Mouse (Mus musculus) cerebellum, adult 9-11 months (tissue): Measurements from ENCODE around the gene Rpf2.

Source experiments
- DNase-seq: peaks from one replicate; pipeline ENCODE4 v3.0.0; 2022

The Rpf2 gene

GRCm38 (mm10) chr10:40247166-40247716 is 405 bp upstream of the Rpf2 start:
- no peak for DNase-seq

- no peak for DNase-seq
These were observed 9.0 kb downstream of the Rpf2 start for GRCm38 (mm10) chr10:40237826-40238225.

DNA sequence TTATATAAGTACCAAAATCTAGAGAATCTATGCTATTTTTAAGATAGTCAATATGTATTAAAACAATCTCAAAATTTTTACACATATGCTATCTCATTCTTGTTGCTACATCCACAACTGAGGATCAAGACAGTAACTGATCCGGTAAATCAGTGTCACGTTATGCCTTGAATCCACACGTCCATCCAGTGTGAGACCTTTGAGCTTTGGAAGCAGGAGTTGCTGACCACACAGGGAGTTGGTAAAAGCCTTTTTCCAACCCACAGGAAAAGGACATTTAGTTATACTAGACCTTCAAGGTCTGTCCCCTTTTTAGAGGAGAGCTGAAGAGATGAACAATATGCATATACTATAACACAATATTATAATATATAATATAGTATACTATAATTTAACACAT is 13.6 kb downstream of the Rpf2 start:
- no peak for DNase-seq

GRCm38 (mm10) chr10:40232442-40232841 is 14.4 kb downstream of the Rpf2 start:
- no peak for DNase-seq

- DNase-seq: no peak
These were observed 17.1 kb downstream of the Rpf2 start for GRCm38 (mm10) chr10:40229725-40230124.

- no peak for DNase-seq
These were observed 19.1 kb downstream of the Rpf2 start for GRCm38 (mm10) chr10:40227660-40228303.

DNA sequence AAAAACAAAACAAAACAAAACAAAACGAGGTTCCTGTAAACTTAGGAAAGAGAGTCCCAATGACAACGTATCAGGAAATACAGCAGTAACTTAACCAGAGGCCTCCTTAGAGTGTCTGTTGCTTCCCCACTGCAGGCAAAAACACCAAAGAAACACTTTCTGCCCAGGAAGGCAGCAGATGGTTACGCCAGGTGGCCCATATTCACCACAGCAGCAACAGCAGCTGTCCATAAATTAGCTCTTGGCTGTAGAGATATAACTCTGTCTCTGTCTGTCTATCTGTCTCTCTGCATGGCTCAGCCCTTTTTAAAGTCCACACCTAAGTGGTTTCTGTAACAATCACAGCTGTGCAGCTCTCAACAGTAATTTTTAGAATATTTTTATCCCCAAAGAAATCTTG is 28.0 kb downstream of the Rpf2 start:
- no peak for DNase-seq

GRCm38 (mm10) chr10:40212443-40213169 is 34.2 kb downstream of the Rpf2 start:
- DNase-seq: peak; percentile 84

- DNase-seq: no peak
These were observed 51.8 kb downstream of the Rpf2 start for GRCm38 (mm10) chr10:40195001-40195400.

DNA sequence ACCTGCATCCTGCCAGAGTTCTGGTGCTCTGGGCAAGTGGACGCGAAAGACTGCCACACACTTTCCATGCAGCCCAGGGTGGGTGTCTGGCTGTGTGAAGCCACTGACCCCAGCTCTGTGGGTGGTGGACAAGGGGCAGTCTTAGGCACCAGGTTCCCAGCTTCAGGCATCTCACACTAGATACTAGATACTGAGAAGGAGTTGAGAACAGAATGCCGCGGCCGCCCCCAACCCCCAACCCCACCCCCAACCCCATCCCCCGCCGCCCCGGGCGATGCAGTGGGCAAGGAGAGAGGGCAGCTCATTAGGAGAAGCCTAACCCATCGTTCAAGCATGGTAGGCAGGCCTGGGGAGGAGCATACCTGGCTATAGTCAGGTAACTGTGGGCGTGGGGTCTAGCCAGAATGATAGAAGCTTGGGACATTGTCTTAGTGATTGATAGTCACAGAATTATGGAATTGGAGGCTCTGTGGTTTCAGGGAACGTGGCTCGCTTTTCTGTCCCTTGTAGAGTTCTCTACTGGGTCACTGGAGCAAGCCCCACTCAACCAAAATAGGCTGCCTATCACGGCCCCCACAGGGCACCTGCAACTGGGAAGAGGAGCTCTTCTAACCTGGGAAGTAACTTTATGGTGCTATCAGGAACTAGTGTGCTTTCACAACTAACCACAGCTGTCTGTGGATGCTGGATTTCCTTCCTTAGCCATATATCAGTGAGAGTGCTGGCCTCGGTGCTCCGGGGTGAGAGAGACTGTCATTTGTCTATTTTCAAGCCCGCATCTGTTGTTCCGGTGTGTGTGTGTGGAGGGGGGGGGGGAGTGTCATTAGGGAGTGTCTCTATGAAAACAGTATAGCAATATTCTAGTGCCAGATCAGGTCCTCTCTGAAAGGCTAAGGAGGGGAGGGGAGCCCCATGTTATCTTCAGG is 54.6 kb downstream of the Rpf2 start:
- DNase-seq: no peak

DNA sequence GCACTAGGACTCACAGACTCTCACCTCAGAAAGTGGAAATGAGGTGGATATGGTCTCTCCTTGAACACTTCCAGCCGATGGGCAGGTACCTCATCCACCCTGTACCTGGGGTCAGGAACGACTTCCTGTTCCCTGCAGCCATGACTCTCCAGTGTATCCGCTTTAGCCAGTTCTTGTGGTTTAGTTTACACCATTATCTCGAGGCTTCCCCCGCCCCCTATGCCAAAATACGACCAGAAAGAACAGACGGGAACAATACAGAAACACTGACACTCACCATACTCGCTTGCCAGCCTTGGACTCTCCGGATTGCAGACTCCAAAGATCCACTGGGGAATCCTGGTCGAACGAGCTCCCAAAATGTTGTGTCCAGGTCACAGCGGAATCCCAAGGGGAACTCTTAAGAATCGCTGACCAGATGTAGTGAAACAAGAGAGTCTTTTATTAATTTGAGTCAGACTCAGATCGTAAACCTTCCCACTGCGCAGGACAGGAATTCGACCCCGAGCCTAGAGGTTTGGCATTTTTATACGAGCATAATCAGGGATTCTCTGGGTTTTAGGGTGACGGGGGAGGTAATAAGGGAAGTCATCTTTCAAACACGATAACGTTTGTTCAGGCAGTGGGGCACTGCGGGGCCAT is 55.4 kb downstream of the Rpf2 start:
- no peak for DNase-seq

DNA sequence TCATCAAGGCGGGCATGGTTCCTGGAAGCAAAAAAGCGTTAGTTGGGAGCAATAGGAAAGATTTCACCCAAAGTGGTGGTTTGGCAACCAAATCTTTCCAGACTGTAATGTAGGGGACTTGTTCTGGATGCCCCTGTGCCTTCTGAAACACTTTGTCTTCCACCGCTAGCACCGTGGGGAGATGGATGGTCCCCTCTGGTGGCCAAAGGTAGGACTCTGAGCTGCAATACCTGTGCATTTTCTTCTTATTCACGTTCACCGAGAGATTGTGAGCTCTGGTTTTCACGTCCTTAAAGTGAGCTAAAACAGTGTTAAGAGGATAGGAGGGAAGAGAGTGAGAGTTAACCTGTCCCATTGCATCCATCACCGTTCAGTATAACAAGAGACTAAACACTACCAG is 56.0 kb downstream of the Rpf2 start:
- DNase-seq: no peak

GRCm38 (mm10) chr10:40189689-40190088 is 57.1 kb downstream of the Rpf2 start:
- DNase-seq: no peak

DNA sequence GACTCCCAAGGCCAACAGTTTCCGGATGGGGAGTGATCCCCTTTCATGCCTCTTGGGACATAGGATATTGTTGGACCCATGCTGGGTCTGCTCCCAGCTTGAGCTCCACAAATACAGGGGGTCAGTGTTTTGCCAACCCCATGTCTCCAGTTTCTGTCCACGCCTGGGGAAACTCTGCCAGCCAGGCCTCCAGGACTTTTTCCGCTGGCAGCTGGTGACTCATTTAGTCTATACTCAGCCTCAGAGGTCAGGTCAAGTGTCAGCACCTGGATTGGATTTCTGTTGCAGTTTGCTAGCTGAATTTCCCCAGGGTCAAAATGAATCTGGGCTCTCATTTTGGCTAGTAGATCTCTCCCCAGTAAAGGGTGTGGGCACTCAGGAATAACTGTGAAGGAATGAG is 58.0 kb downstream of the Rpf2 start:
- no peak for DNase-seq

DNA sequence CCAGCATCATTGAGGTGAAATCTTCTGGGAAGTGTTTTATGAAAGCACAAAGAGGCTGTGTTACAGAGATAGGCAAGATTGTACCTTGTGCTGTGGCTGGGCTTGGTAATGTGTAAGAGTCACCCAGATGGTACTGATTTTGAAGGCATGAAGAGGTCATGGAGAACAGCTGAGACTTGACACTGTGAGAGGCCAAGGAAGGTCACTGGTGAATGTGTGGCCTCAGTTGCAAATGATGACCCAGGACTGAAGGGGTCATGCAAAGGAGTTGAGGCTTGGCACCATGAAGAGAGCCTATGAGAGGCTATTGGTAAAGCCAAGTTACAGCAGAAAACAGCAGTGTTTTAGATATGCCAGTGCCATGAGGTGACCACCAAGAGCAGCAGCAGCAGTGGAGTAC is 60.9 kb downstream of the Rpf2 start:
- DNase-seq: no peak

GRCm38 (mm10) chr10:40180011-40180410 is 66.8 kb downstream of the Rpf2 start:
- DNase-seq: no peak

DNA sequence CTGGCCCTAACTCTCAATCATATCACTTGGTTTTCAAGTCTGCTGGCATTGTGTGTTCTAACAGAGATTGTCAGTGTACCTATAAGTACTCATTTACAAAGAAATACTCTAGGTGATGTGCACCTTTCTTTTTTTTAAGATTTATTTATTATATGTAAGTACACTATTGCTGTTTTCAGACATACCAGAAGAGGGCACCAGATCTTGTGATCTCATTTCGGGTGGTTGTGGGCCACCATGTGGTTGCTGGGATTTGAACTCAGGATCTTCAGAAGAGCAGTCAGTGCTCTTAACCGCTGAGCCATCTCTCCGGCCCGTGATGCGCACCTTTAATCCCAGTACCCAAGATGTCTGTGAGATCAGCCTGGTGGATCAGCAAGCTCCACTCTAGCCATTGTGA is 67.7 kb downstream of the Rpf2 start:
- DNase-seq: no peak

DNA sequence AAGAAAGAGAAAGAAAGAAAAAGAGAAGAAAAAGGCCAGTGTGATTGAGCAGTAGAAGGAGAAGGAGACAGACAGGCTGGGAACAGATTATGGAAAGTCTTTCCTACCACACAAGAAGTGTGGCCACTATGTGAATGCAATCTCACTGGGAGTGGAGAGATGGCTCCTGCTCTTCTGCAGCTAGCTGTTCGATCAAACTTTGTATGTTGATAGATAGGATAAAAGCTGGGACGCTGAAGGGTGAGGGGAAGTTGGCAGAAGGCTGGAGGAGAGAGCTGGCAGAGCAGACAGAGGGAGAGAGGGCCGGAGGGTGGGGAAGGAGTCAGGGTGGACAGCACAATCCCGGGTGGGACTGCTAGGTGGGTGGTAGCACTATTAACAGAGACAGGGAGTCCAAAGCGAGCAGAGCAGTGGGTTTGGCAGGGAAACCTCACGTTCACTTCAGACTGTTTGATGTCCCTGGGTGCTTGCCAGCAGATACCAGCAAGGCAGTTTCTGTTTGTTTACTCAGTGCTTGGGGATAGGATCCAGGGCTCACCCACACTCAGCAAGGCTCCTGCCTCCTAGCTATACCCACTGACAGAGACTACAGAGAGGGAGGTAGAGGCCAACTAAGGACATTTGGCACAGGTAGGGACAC is 69.4 kb downstream of the Rpf2 start:
- peak; percentile 9 for DNase-seq
